Mouse (Mus musculus): ENCODE results near the gene Gba.

DNA sequence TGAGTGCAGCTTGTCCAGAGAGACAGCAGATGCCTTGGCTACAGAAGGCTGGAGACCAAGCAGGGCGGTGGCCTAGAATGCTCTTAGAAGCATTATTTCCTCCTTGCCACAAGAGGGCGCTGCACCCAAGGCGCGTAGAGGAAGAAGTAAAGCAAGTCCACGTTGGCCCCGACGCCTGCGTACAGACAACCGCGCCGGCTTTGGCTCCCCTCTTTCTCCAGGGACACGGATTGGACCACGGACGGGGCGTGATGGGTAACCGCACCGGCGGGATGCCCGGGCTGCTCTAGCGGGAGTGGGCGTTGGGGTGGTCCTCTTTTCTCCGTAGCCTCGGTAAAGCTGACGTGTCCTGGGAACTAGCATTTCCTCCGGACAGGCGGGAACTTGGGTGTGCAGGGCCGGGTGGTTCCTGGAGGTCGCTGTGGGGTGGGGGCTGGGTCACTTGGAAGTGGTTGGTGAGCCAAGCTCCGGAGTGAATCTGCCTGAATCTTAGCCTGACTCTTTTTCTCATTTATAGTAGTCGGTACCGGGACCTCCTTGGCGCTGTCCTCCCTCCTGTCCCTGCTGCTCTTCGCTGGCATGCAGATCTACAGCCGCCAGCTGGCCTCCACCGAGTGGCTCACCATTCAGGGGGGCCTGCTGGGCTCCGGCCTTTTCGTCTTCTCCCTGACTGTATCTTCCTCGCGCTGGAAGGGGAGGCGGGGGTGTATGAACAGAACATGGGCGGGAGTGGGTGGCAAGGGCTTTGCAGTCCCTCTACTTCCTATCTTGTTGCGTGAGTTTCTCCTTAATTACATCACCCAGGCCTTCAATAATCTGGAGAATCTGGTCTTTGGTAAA, 43.8 kb downstream of the Gba start, which contains the start of gene Trim46:
- TF ChIP-seq POLR2A (IDR thresholded peaks at IDR 0.05; ENCODE audit: borderline replicate concordance, extremely low read depth, insufficient read depth, insufficient read length, poor library complexity, severe bottlenecking) (peak; percentile 18; the same call in 1 of the 2 replicates), CTCF (IDR thresholded peaks at IDR 0.05; ENCODE audit: borderline replicate concordance, extremely low read depth, insufficient read depth, insufficient read length) (peak; percentile 96)

Measured in brain, embryonic 14.5 days (tissue).